Mouse (Mus musculus): ENCODE measurements around the gene Irf2.

The Irf2 gene

GRCm38 (mm10) chr8:46802009-46802408 is 62.5 kb downstream of the Irf2 start:
- no peak for DNase-seq (ENCODE audit: low spot score)

GRCm38 (mm10) chr8:46804721-46805120 is 65.2 kb downstream of the Irf2 start:
- no peak for DNase-seq (ENCODE audit: low spot score)

- no peak for DNase-seq (ENCODE audit: low spot score)
These were observed 71.6 kb downstream of the Irf2 start for GRCm38 (mm10) chr8:46811021-46811622.

- no peak for DNase-seq (ENCODE audit: low spot score)
These were observed 72.4 kb downstream of the Irf2 start for GRCm38 (mm10) chr8:46811944-46812343.

GRCm38 (mm10) chr8:46812966-46813365 is 73.4 kb downstream of the Irf2 start:
- DNase-seq (ENCODE audit: low spot score) = no peak

- DNase-seq (ENCODE audit: low spot score) = no peak
These were observed 78.8 kb downstream of the Irf2 start for GRCm38 (mm10) chr8:46818106-46818989.

- DNase-seq (ENCODE audit: low spot score) = no peak
These were observed 79.4 kb downstream of the Irf2 start for GRCm38 (mm10) chr8:46818990-46819288.

- DNase-seq (ENCODE audit: low spot score) = no peak
These were observed 89.3 kb downstream of the Irf2 start for GRCm38 (mm10) chr8:46828734-46829413.

- DNase-seq (ENCODE audit: low spot score) = no peak
These were observed 90.0 kb downstream of the Irf2 start for GRCm38 (mm10) chr8:46829414-46830111.

- DNase-seq (ENCODE audit: low spot score) = no peak
These were observed 90.8 kb downstream of the Irf2 start for GRCm38 (mm10) chr8:46830112-46830855.

GRCm38 (mm10) chr8:46831916-46832315 is 92.4 kb downstream of the Irf2 start:
- DNase-seq (ENCODE audit: low spot score) = no peak

GRCm38 (mm10) chr8:46832399-46832798 is 92.9 kb downstream of the Irf2 start:
- DNase-seq (ENCODE audit: low spot score) = no peak

GRCm38 (mm10) chr8:46833763-46834162 is 94.2 kb downstream of the Irf2 start:
- DNase-seq (ENCODE audit: low spot score) = no peak

GRCm38 (mm10) chr8:46834440-46834839 is 94.9 kb downstream of the Irf2 start:
- DNase-seq (ENCODE audit: low spot score) = no peak

- DNase-seq (ENCODE audit: low spot score) = no peak
These were observed 96.6 kb downstream of the Irf2 start for GRCm38 (mm10) chr8:46836011-46836652.

- DNase-seq (ENCODE audit: low spot score) = no peak
These were observed 97.4 kb downstream of the Irf2 start for GRCm38 (mm10) chr8:46836949-46837348.

GRCm38 (mm10) chr8:46838052-46838451 is 98.5 kb downstream of the Irf2 start:
- DNase-seq (ENCODE audit: low spot score) = no peak

GRCm38 (mm10) chr8:46840390-46840789 is 100.9 kb downstream of the Irf2 start:
- DNase-seq (ENCODE audit: low spot score) = no peak

GRCm38 (mm10) chr8:46840791-46841190 is 101.3 kb downstream of the Irf2 start:
- DNase-seq (ENCODE audit: low spot score) = no peak

- no peak for DNase-seq (ENCODE audit: low spot score)
These were observed 103.2 kb downstream of the Irf2 start for GRCm38 (mm10) chr8:46842676-46843181.

GRCm38 (mm10) chr8:46843855-46844254 is 104.3 kb downstream of the Irf2 start:
- DNase-seq (ENCODE audit: low spot score) = no peak

Measured in layer of hippocampus, adult 9-10 months (tissue).